Mouse (Mus musculus) heart, adult 2 months (tissue): Measurements from ENCODE around the gene Ethe1.

Experiments
- CTCF ChIP-seq: fragments of 200-600 bp; IDR thresholded peaks from 2 replicates; pipeline ENCODE4 v1.8.1; 2022; ENCODE audit warnings: antibody characterized with exemption, mild to moderate bottlenecking, moderate library complexity
- EP300 ChIP-seq: fragments of 200-500 bp; IDR thresholded peaks from 2 replicates; pipeline ENCODE4 v1.6.1; 2011; ENCODE audit warnings: low read depth, low read length, control low read depth; ENCODE audit not compliant: insufficient read depth

GRCm38 (mm10) chr7:24621193-24621592 is 33.9 kb downstream of the Ethe1 start:
- TF ChIP-seq CTCF = peak; percentile 48
- no peak for TF ChIP-seq EP300
